Mouse (Mus musculus): ENCODE measurements around the gene Rb1.
A peak's percentile ranks its signal among the peaks of the same experiment; 100 is the strongest.

DNA sequence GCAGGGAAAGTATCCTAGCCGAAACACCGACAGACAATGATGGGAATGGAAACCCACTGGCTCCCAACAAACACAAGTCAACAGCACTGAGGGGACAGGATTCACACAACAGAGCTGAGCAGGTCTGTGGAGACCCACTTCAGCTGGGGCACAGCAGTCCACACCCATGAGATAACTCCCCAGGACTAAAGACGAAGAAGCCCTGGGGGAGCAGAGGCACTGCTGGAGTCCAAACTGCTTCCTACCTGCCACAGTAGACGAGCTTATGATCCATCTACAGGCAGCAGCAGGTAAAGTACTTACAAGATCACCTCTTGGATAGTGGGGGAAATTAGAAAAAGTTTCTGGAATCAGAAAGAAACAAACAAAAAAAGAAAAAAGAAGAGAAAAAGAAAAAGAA, 71.2 kb downstream of the Rb1 start:
- TF ChIP-seq CTCF (IDR thresholded peaks at IDR 0.05; ENCODE audit: low read depth) (peak; percentile 40), EP300 (optimal IDR thresholded peaks at IDR 0.05) (no peak)

Measured in stomach, postnatal 0 days (tissue).